Comparison of ENCODE assay signal across 9 mouse cellular contexts in the genomic region with DNA sequence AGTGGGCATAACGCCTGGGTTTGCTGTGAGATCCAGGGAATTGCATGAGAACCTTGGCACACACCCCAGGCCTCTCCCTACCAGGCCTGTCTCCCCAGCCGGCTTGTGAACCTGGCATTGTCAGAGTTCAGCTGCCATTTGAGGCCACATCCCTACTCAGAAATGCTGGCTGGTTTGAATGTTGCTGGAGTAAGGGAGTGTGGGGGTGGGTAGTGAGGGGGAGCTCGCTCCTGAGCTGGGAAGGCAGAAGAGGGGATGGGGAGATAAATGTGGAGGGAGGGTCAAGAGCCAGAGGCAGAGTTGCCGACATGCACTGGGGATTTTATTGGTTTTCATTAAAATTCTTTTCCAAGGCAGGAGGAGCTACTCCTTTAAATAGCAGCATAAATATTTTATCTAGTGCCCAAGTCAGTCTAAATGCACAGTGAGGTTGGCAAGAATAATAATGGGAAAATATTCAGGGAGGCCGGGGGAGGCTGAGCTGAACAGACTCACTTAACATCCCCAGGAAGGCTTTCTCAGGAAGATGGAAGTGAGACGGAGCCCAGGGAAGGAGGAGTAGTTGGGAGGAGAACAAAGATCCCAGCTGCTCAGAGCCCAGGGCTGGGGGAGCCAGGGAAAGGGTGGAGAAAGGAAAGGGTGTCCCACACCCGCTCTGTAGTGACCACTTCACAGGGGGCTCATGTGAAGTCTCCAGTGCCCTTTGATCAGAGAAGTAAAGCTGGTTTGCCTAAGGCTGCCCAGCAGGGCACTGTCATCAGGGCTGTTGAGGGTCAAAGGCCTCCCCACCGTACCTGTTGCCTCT. TPM values are rescaled to one million over a fixed set of nuclear protein-coding genes. Genes with fewer than 3 reads are reported as not detected.
DNase-seq lines count a peak whose midpoint lies in the region; ATAC-seq lines count a peak whose summit lies in the region.
"Had no signal": no experiment of that assay in that cellular context is flagged by ENCODE, and none has a peak within 500 bp of the region (broad histone marks: within the 10 kb centered on the region; RNA-seq: fewer than 3 reads in every experiment).

No protein-coding gene starts in this region.

- H3K9ac ChIP-seq in hindbrain, embryonic 13.5 days = peak overlapping the region; percentile 35; the same call in 1 of the 2 replicates
- no peak overlapping the region for H3K9ac ChIP-seq in hindbrain, embryonic 11.5 days (ENCODE audit: low read depth, low read length)
- H3K9ac ChIP-seq in limb, embryonic 15.5 days = no peak overlapping the region; the same call in 1 of the 2 replicates

- H3K4me3 ChIP-seq in hindbrain, embryonic 13.5 days = no peak overlapping the region
- H3K4me3 ChIP-seq in hindbrain, embryonic 11.5 days (ENCODE audit: low read depth, low read length) = no peak overlapping the region
- H3K4me3 ChIP-seq in limb, embryonic 15.5 days = no peak overlapping the region

- 39% methylated on average over 8 of the region's 8 CpGs for WGBS in hindbrain, embryonic 13.5 days
- WGBS in hindbrain, embryonic 11.5 days = 42% methylated on average over 8 of the region's 8 CpGs
- 18% methylated on average over 8 of the region's 8 CpGs for WGBS in limb, embryonic 15.5 days

- peak overlapping the region; percentile 84 for H3K27ac ChIP-seq in hindbrain, embryonic 13.5 days
- no peak overlapping the region for H3K27ac ChIP-seq in hindbrain, embryonic 11.5 days (ENCODE audit: low read depth, low read length)
- peak overlapping the region; percentile 77 for H3K27ac ChIP-seq in limb, embryonic 15.5 days

- H3K4me2 ChIP-seq in hindbrain, embryonic 13.5 days = peak overlapping the region; percentile 21; the same call in 1 of the 2 replicates
- H3K4me2 ChIP-seq in hindbrain, embryonic 11.5 days (replicated peaks; ENCODE audit: low read depth, low read length) = no peak overlapping the region
- 0 out of 2 replicates have a peak overlapping the region, but pooled peaks have one; percentile 8 for H3K4me2 ChIP-seq in limb, embryonic 15.5 days

- H3K4me1 ChIP-seq in hindbrain, embryonic 13.5 days (replicated peaks) = peaks cover 50% of the 10 kb centered on the region
- H3K4me1 ChIP-seq in hindbrain, embryonic 11.5 days (replicated peaks; ENCODE audit: control insufficient read depth, insufficient read depth, low read length) = 0 out of 2 replicates have a peak, but pooled peaks cover 2% of the 10 kb centered on the region
- peaks cover 32% of the 10 kb centered on the region for H3K4me1 ChIP-seq in limb, embryonic 15.5 days

- DNase-seq in hindbrain, embryonic 11.5 days (ENCODE audit: low spot score) = no peak
- peak; percentile 51 for DNase-seq in NIH3T3 (ENCODE audit: low read depth)
- DNase-seq in brain, adult 2 months (ENCODE audit: low read depth, low spot score) = peak; percentile 62
- no peak for DNase-seq in yolk sac, embryonic 10.5 days (ENCODE audit: low spot score)
- DNase-seq in gastrocnemius, adult 18-20 months (ENCODE audit: low spot score) = no peak

- ATAC-seq in hindbrain, embryonic 13.5 days (ENCODE audit: low FRiP score) = no peak
- no peak for ATAC-seq in hindbrain, embryonic 11.5 days (ENCODE audit: low FRiP score)
- ATAC-seq in limb, embryonic 15.5 days (ENCODE audit: insufficient number of reproducible peaks, low FRiP score, low TSS enrichment, low read depth) = peak; percentile 62; the same call in 1 of the 2 replicates
- no peak for ATAC-seq in frontal cortex, adult (ENCODE audit: low TSS enrichment)

- H3K27me3 ChIP-seq in hindbrain, embryonic 13.5 days = 0 out of 2 replicates have a peak, but pooled peaks cover 5% of the 10 kb centered on the region
- no peaks in the 10 kb centered on the region for H3K27me3 ChIP-seq in hindbrain, embryonic 11.5 days (ENCODE audit: control insufficient read depth, insufficient read depth, low read length)
- H3K27me3 ChIP-seq in limb, embryonic 15.5 days = peaks cover 4% of the 10 kb centered on the region; the same call in 1 of the 2 replicates

- H3K36me3 ChIP-seq in hindbrain, embryonic 13.5 days = no peaks in the 10 kb centered on the region
- no peaks in the 10 kb centered on the region for H3K36me3 ChIP-seq in hindbrain, embryonic 11.5 days (ENCODE audit: control insufficient read depth, insufficient read depth, low read length)
- H3K36me3 ChIP-seq in limb, embryonic 15.5 days = no peaks in the 10 kb centered on the region

- no peaks in the 10 kb centered on the region for H3K9me3 ChIP-seq in hindbrain, embryonic 13.5 days
- no peaks in the 10 kb centered on the region for H3K9me3 ChIP-seq in hindbrain, embryonic 11.5 days (ENCODE audit: control insufficient read depth, low read length)
- no peaks in the 10 kb centered on the region for H3K9me3 ChIP-seq in limb, embryonic 15.5 days

RNA-seq across cellular contexts. Expression of a gene that starts 11.3 kb away (rescaled TPM):
- 1.6 and 1.7 TPM in 2 replicates for polyA plus RNA-seq in hindbrain, embryonic 13.5 days (2015; fragmentation: Nextera tagmentation; extraction: Ambion mirVana)
- 0.08 and 0.13 TPM in 2 replicates for polyA plus RNA-seq in hindbrain, embryonic 11.5 days (2014; fragmentation: Nextera tagmentation; extraction: Ambion mirVana)
- polyA plus RNA-seq in limb, embryonic 15.5 days (2015; fragmentation: Nextera tagmentation; extraction: Ambion mirVana) = 18.7 and 19.2 TPM in 2 replicates
- under 1 TPM in 1 of 2 experiments, not detected in 1; 0.09 TPM for total RNA-seq in gastrocnemius, adult 18-20 months (2021)

RNA-seq across cellular contexts. Expression of a gene that starts 16.4 kb away (rescaled TPM):
- 0.10 TPM in 1 of 2 replicates, not detected in the other for polyA plus RNA-seq in hindbrain, embryonic 13.5 days (2015; fragmentation: Nextera tagmentation; extraction: Ambion mirVana)
- 0.17 and 0.19 TPM in 2 replicates for polyA plus RNA-seq in hindbrain, embryonic 11.5 days (2014; fragmentation: Nextera tagmentation; extraction: Ambion mirVana)
- not detected in 2 replicates for polyA plus RNA-seq in limb, embryonic 15.5 days (2015; fragmentation: Nextera tagmentation; extraction: Ambion mirVana)
- not detected for total RNA-seq in gastrocnemius, adult 18-20 months (2021)
- total RNA-seq: layer of hippocampus, postnatal 14 days had no signal

RNA-seq across cellular contexts. Expression of a gene that starts 17.4 kb away (rescaled TPM):
- polyA plus RNA-seq in hindbrain, embryonic 13.5 days (2015; fragmentation: Nextera tagmentation; extraction: Ambion mirVana) = 8.4 and 9.2 TPM in 2 replicates
- polyA plus RNA-seq in hindbrain, embryonic 11.5 days (2014; fragmentation: Nextera tagmentation; extraction: Ambion mirVana) = 9.6 and 10.3 TPM in 2 replicates
- polyA plus RNA-seq in limb, embryonic 15.5 days (2015; fragmentation: Nextera tagmentation; extraction: Ambion mirVana) = 12.4 and 14.0 TPM in 2 replicates
- 1 to 10 TPM; 2.4 to 3.4 TPM for total RNA-seq in gastrocnemius, adult 18-20 months (2021)

RNA-seq across cellular contexts. Expression of a gene that starts 45.3 kb away (rescaled TPM):
- 111 and 112 TPM in 2 replicates for polyA plus RNA-seq in hindbrain, embryonic 13.5 days (2015; fragmentation: Nextera tagmentation; extraction: Ambion mirVana)
- polyA plus RNA-seq in hindbrain, embryonic 11.5 days (2014; fragmentation: Nextera tagmentation; extraction: Ambion mirVana) = 78.5 and 95.4 TPM in 2 replicates
- polyA plus RNA-seq in limb, embryonic 15.5 days (2015; fragmentation: Nextera tagmentation; extraction: Ambion mirVana) = 89.0 and 92.3 TPM in 2 replicates
- 10 to 100 TPM; 26.1 to 27.5 TPM for total RNA-seq in gastrocnemius, adult 18-20 months (2021)

Comparison
In these comparisons a context has a peak if more than half of its experiments do, and no peak if none do; other contexts are left out.
1. DNase-seq: peak in NIH3T3 (single experiment) and brain, adult 2 months (single experiment); none in hindbrain, embryonic 11.5 days (single experiment), yolk sac, embryonic 10.5 days (single experiment) and gastrocnemius, adult 18-20 months (single experiment).